Mouse (Mus musculus) cerebellum, adult 2 months (tissue): Measurements from ENCODE around the gene Palld.

Experiments used
- CTCF ChIP-seq: fragments of 200-500 bp; IDR thresholded peaks from 2 replicates; pipeline ENCODE4 v1.5.1; 2011; ENCODE audit warnings: low read depth, mild to moderate bottlenecking, control low read depth, low read length, moderate library complexity, borderline replicate concordance; ENCODE audit not compliant: insufficient read depth
- POLR2A ChIP-seq: fragments of 200-500 bp; IDR thresholded peaks from 2 replicates; pipeline ENCODE4 v1.6.1; 2011; ENCODE audit warnings: low read length, control low read depth, borderline replicate concordance; ENCODE audit not compliant: insufficient read depth

DNA sequence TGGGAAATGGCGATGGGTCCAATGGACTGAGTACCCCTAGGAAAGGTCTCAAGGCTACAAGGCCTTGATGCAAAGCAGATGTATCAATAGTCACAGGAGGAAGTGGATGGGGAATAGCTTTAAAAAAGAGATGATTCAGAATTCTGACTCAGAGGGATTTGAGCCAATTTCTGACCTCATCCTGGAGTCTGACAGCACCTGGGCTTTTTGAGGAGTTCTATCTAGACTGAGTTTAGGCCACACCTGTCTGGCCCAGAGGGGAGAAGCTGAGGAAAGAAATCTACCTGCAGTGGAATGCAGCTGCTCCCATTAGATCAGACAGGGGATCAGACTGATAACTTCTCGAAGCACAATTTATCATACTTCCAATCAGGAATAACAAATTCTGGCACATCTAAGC lies 99.7 kb downstream of the Palld start:
- TF ChIP-seq POLR2A (no peak), CTCF (no peak)
